Mouse (Mus musculus) right cerebral cortex, postnatal 14 days (tissue): ENCODE data around the gene Mecr.
"Not testable (repeated sequence)": the region's sequence is repeated elsewhere in the genome, so short reads cannot be mapped to it uniquely, and the experiment has no call there.

ENCODE experiments used
- DNase-seq: peaks from one replicate; pipeline ENCODE4 v3.0.0; 2022

Gene Mecr

GRCm38 (mm10) chr4:131843290-131843743 lies at the start of gene Mecr:
Gene Mecr (plus strand): TSS chr4:131843470.
- peak; percentile 98 for DNase-seq

- DNase-seq, result no peak
These were observed 46.8 kb upstream of the Mecr start for GRCm38 (mm10) chr4:131796312-131797080.

GRCm38 (mm10) chr4:131797483-131797882 lies 45.8 kb upstream of the Mecr start:
- no peak for DNase-seq

GRCm38 (mm10) chr4:131797920-131798319 lies 45.4 kb upstream of the Mecr start:
- no peak for DNase-seq

GRCm38 (mm10) chr4:131798968-131799367 lies 44.3 kb upstream of the Mecr start:
- no peak for DNase-seq

GRCm38 (mm10) chr4:131803846-131804245 lies 39.4 kb upstream of the Mecr start:
- DNase-seq, result no peak

- DNase-seq, result not testable (repeated sequence)
These were observed 38.5 kb upstream of the Mecr start for GRCm38 (mm10) chr4:131804732-131805131.

- DNase-seq, result no peak
These were observed 38.0 kb upstream of the Mecr start for GRCm38 (mm10) chr4:131805255-131805654.

- no peak for DNase-seq
These were observed 30.8 kb upstream of the Mecr start for GRCm38 (mm10) chr4:131812458-131812857.

- DNase-seq, result no peak
These were observed 29.5 kb upstream of the Mecr start for GRCm38 (mm10) chr4:131813798-131814197.

- no peak for DNase-seq
These were observed 28.4 kb upstream of the Mecr start for GRCm38 (mm10) chr4:131814869-131815268.

- DNase-seq, result no peak
These were observed 27.5 kb upstream of the Mecr start for GRCm38 (mm10) chr4:131815774-131816173.

- no peak for DNase-seq
These were observed 24.3 kb upstream of the Mecr start for GRCm38 (mm10) chr4:131818926-131819325.

- peak; percentile 50 for DNase-seq
These were observed 22.0 kb upstream of the Mecr start for GRCm38 (mm10) chr4:131821161-131821731.

- DNase-seq, result no peak
These were observed 20.7 kb upstream of the Mecr start for GRCm38 (mm10) chr4:131822583-131822982.

GRCm38 (mm10) chr4:131824939-131825338 lies 18.3 kb upstream of the Mecr start:
- no peak for DNase-seq

- DNase-seq, result no peak
These were observed 17.4 kb upstream of the Mecr start for GRCm38 (mm10) chr4:131825830-131826229.

- DNase-seq, result no peak
These were observed 16.4 kb upstream of the Mecr start for GRCm38 (mm10) chr4:131826905-131827304.

- DNase-seq, result no peak
These were observed 14.1 kb upstream of the Mecr start for GRCm38 (mm10) chr4:131829123-131829522.

GRCm38 (mm10) chr4:131831546-131832045 lies 11.7 kb upstream of the Mecr start:
- DNase-seq, result no peak

GRCm38 (mm10) chr4:131832759-131833407 lies 10.4 kb upstream of the Mecr start:
- no peak for DNase-seq

- DNase-seq, result peak; percentile 59
These were observed 9.2 kb upstream of the Mecr start for GRCm38 (mm10) chr4:131833971-131834609.

GRCm38 (mm10) chr4:131836351-131836881 lies 6.9 kb upstream of the Mecr start:
- DNase-seq, result no peak
